Mouse (Mus musculus) olfactory bulb, adult 2 months (tissue): ENCODE results near the gene Rapgef5. TPM values are rescaled to one million over a fixed set of nuclear protein-coding genes. Genes with fewer than 3 reads are reported as not detected.

ENCODE experiments used
- H3K27ac ChIP-seq: fragments of 200-500 bp; 2 replicates; pipeline ENCODE4 v1.5.1; 2012; ENCODE audit warnings: low read depth, low read length; ENCODE audit not compliant: insufficient read depth
- H3K4me1 ChIP-seq: fragments of 200-500 bp; 2 replicates; pipeline ENCODE4 v1.6.1; 2012; ENCODE audit warnings: low read length; ENCODE audit not compliant: control insufficient read depth, insufficient read depth
- H3K4me3 ChIP-seq: fragments of 200-500 bp; 2 replicates; pipeline ENCODE4 v1.5.1; 2012; ENCODE audit warnings: mild to moderate bottlenecking, low read depth, low read length, moderate library complexity; ENCODE audit not compliant: insufficient read depth
- CTCF ChIP-seq: fragments of 200-500 bp; IDR thresholded peaks from 2 replicates; pipeline ENCODE4 v1.5.1; 2012; ENCODE audit warnings: low read depth, mild to moderate bottlenecking, low read length, moderate library complexity; ENCODE audit not compliant: insufficient read depth
- POLR2A ChIP-seq: fragments of 200-500 bp; IDR thresholded peaks from 2 replicates; pipeline ENCODE4 v1.6.1; 2012; ENCODE audit warnings: mild to moderate bottlenecking, low read depth, low read length, moderate library complexity; ENCODE audit not compliant: insufficient read depth
- WGBS: fragments of 180-500 bp; shearing (Covaris S2); methylation state at CpG from one replicate; pipeline ENCODE4 v1.1.7; 2018; 5-methylcytosine and 5-hydroxymethylcytosine counted together
- polyA plus RNA-seq: library from polyadenylated mRNA; stranded (reverse); fragments of >200 nt; gene quantifications from 2 replicates; pipeline ENCODE4 v1.2.4, GENCODE M21; 2012; ENCODE audit warnings: low replicate concordance; ENCODE audit not compliant: missing spikeins, insufficient read depth, insufficient read length

Rapgef5 gene
- polyA plus RNA-seq, 1 experiment, result not detected

GRCm38 (mm10) chr12:117628321-117629093, 112.2 kb downstream of the Rapgef5 start:
- no peak for TF ChIP-seq CTCF
- no peak for TF ChIP-seq POLR2A
- Histone ChIP-seq H3K27ac (no peak overlapping the region), H3K4me1 (no peaks in the 10 kb centered on the region), H3K4me3 (no peak overlapping the region)
- 79% methylated on average over 18 of the region's 18 CpGs for WGBS

- TF ChIP-seq POLR2A (no peak), CTCF (no peak)
- Histone ChIP-seq H3K4me3 (no peak overlapping the region), H3K4me1 (peaks cover 2% of the 10 kb centered on the region; the same call in 1 of the 2 replicates), H3K27ac (no peak overlapping the region)
- WGBS, result 76% methylated on average over 1 of the region's 1 CpGs
Measured at GRCm38 (mm10) chr12:117632133-117632532, 115.9 kb downstream of the Rapgef5 start.

- Histone ChIP-seq H3K4me3 (no peak overlapping the region), H3K4me1 (peaks cover 2% of the 10 kb centered on the region; the same call in 1 of the 2 replicates), H3K27ac (no peak overlapping the region)
- WGBS, result 78% methylated on average over 2 of the region's 2 CpGs
- no peak for TF ChIP-seq POLR2A
- TF ChIP-seq CTCF, result no peak
Measured at GRCm38 (mm10) chr12:117636139-117636772, 120.0 kb downstream of the Rapgef5 start.

GRCm38 (mm10) chr12:117636969-117637368, 120.7 kb downstream of the Rapgef5 start:
- TF ChIP-seq POLR2A (no peak), CTCF (no peak)
- Histone ChIP-seq H3K4me3 (no peak overlapping the region), H3K4me1 (peaks cover 2% of the 10 kb centered on the region; the same call in 1 of the 2 replicates), H3K27ac (no peak overlapping the region)
- 41% methylated on average over 6 of the region's 6 CpGs for WGBS

GRCm38 (mm10) chr12:117638833-117639232, 122.6 kb downstream of the Rapgef5 start:
- WGBS, result 93% methylated on average over 2 of the region's 2 CpGs
- TF ChIP-seq POLR2A (no peak), CTCF (no peak)
- Histone ChIP-seq H3K27ac (no peak overlapping the region), H3K4me1 (peaks cover 2% of the 10 kb centered on the region; the same call in 1 of the 2 replicates), H3K4me3 (no peak overlapping the region)

- Histone ChIP-seq H3K4me1 (peaks cover 2% of the 10 kb centered on the region; the same call in 1 of the 2 replicates), H3K4me3 (no peak overlapping the region), H3K27ac (no peak overlapping the region)
- TF ChIP-seq POLR2A (no peak), CTCF (no peak)
- WGBS, result 73% methylated on average over 6 of the region's 6 CpGs
Measured at GRCm38 (mm10) chr12:117639356-117640121, 123.3 kb downstream of the Rapgef5 start.

GRCm38 (mm10) chr12:117642512-117642911, 126.2 kb downstream of the Rapgef5 start:
- H3K27ac ChIP-seq, result no peak overlapping the region
- WGBS, result 86% methylated on average over 2 of the region's 2 CpGs
- H3K4me3 ChIP-seq, result no peak overlapping the region
- TF ChIP-seq CTCF (no peak), POLR2A (no peak)
- no peaks in the 10 kb centered on the region for H3K4me1 ChIP-seq

- TF ChIP-seq POLR2A (no peak), CTCF (no peak)
- Histone ChIP-seq H3K27ac (no peak overlapping the region), H3K4me1 (no peaks in the 10 kb centered on the region), H3K4me3 (no peak overlapping the region)
- WGBS, result 72% methylated on average over 2 of the region's 2 CpGs
Measured at GRCm38 (mm10) chr12:117645771-117646170, 129.5 kb downstream of the Rapgef5 start.
